Mouse (Mus musculus): Measurements from ENCODE around the gene Adgrl4. TPM values are rescaled to one million over a fixed set of nuclear protein-coding genes. Genes with fewer than 3 reads are reported as not detected.
A peak's percentile ranks its signal among the peaks of the same experiment; 100 is the strongest.

The Adgrl4 gene
- polyA plus RNA-seq, 1 experiment from 2014 or later, result 28.8 TPM

DNA sequence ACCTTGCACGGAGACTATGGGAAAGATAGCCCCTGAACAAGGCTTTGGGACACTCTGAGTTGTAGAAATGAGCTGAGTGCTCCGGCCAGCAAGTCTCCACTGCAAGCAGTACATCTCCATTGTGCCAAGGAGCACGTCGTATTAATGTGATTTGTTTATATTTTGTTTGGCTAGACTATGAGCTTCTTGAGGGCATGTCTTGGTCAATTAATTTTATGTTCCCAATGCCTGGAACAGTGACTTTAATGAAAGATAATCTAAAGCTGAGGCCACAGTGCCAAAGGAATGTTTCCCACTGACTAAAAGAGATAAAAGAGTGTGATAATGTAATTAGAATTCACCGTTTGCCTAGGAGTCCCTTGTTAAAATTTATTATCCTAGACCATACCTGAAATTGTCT, 119.9 kb downstream of the Adgrl4 start:
- H3K27ac ChIP-seq (ENCODE audit: low read length), result peak overlapping the region; percentile 29; the same call in 1 of the 2 replicates
- peak; percentile 67; the same call in 1 of the 2 replicates for ATAC-seq (ENCODE audit: low FRiP score, low TSS enrichment)
- H3K4me2 ChIP-seq (replicated peaks; ENCODE audit: low read depth, low read length), result no peak overlapping the region
- H3K9ac ChIP-seq (replicated peaks; ENCODE audit: low read length), result no peak overlapping the region
- WGBS, result 12% methylated on average over 5 of the region's 5 CpGs
- H3K27me3 ChIP-seq (ENCODE audit: insufficient read depth, low read length), result no peaks in the 10 kb centered on the region
- peaks cover 10% of the 10 kb centered on the region for H3K4me1 ChIP-seq (ENCODE audit: insufficient read depth, low read length)
- H3K4me3 ChIP-seq (ENCODE audit: low read length), result no peak overlapping the region
- H3K36me3 ChIP-seq (ENCODE audit: insufficient read depth, low read length), result no peaks in the 10 kb centered on the region
- no peaks in the 10 kb centered on the region for H3K9me3 ChIP-seq (ENCODE audit: low read length)

DNA sequence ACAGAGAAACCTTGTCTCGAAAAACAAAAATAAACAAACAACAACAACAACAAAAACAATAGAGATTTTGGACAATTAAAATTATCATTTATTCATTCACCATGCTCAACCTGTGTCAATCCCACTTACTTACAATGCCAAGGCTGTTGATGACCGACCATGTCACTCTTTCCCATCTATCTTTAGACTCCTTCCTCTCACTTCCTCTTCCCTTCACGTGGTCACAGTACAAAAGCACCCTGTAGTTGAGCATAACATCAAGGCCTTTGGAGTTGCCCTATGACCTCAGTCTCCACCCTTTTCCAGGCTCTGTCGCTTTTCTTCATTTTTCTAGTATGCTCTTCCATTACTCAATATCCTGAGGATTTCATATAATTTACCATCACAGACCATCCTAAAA, 120.7 kb downstream of the Adgrl4 start:
- Histone ChIP-seq H3K4me2 (replicated peaks; ENCODE audit: low read depth, low read length) (no peak overlapping the region), H3K36me3 (ENCODE audit: insufficient read depth, low read length) (no peaks in the 10 kb centered on the region), H3K4me3 (ENCODE audit: low read length) (no peak overlapping the region), H3K27me3 (ENCODE audit: insufficient read depth, low read length) (no peaks in the 10 kb centered on the region), H3K27ac (ENCODE audit: low read length) (no peak overlapping the region), H3K9me3 (ENCODE audit: low read length) (no peaks in the 10 kb centered on the region), H3K4me1 (ENCODE audit: insufficient read depth, low read length) (peaks cover 10% of the 10 kb centered on the region), H3K9ac (replicated peaks; ENCODE audit: low read length) (no peak overlapping the region)
- 73% methylated on average over 4 of the region's 4 CpGs for WGBS
- no peak for ATAC-seq (ENCODE audit: low FRiP score, low TSS enrichment)

DNA sequence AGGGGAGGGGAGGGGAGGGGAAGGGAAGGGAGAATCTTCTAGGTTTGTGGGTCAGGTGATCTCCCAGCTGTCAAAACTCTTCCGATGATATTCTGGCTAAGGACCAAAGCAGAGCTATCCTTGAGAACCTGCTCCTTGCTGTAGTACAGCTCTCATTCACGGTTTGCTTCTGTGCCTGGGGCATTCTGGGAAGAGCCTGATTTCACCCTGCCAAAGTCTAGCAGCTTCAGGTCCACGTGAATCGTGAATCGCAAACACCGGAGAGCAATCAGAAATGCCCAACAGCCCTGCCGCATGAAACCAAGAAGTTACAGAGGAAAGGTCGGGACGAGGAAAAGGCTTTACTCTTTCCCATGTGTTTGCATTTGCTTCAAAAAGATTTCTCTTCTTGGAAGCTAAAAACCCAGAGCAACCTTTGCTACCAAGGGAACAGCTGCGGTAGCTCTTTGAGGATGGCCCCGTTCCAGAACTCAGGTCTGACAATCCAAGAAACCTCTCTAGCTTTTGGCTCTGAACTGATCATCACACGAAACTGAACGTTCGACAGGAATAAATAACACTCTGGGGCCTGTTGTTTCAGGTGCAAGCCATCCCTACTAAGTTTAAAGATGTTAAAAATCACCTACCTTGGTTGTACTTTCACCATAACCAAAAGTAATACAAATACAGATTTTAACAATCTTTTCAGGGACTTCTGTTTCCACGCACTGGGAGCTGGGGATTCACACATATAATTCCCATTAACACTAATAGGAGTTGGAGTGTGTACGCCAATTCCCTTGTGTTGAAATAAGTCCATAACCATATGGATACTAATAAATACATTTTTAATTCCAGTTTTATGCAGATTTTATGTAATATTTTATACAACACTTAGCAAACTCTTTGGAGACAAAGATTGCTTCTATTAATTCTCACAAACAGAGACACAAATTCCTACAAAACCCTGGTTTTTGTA, 128.3 kb downstream of the Adgrl4 start:
- no peak for ATAC-seq (ENCODE audit: low FRiP score, low TSS enrichment)
- Histone ChIP-seq H3K9ac (replicated peaks; ENCODE audit: low read length) (no peak overlapping the region), H3K4me3 (ENCODE audit: low read length) (no peak overlapping the region), H3K27me3 (ENCODE audit: insufficient read depth, low read length) (no peaks in the 10 kb centered on the region), H3K27ac (ENCODE audit: low read length) (no peak overlapping the region), H3K4me1 (ENCODE audit: insufficient read depth, low read length) (no peaks in the 10 kb centered on the region), H3K4me2 (replicated peaks; ENCODE audit: low read depth, low read length) (no peak overlapping the region), H3K9me3 (ENCODE audit: low read length) (no peaks in the 10 kb centered on the region), H3K36me3 (ENCODE audit: insufficient read depth, low read length) (no peaks in the 10 kb centered on the region)
- 56% methylated on average over 16 of the region's 16 CpGs for WGBS

DNA sequence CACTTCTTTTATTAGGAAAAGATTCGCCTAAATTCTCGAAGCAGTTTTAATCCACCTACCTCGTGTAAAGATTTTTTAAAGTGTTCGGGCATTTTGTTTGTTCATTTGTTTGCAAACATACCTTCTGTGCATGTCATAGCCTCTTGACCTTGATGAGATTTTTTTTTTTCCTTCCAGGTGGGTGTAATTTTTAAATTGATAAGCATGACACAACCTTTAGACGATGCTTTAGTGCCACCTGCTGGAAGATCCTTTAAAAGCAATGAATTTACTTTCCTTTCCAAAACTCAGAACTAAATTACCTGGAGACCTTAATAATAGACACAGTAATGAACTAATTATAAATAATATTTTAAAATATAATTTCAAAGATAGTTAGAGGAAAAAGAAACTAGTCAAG, 128.9 kb downstream of the Adgrl4 start:
- Histone ChIP-seq H3K4me2 (replicated peaks; ENCODE audit: low read depth, low read length) (no peak overlapping the region), H3K36me3 (ENCODE audit: insufficient read depth, low read length) (no peaks in the 10 kb centered on the region), H3K27ac (ENCODE audit: low read length) (no peak overlapping the region), H3K4me1 (ENCODE audit: insufficient read depth, low read length) (no peaks in the 10 kb centered on the region), H3K9ac (replicated peaks; ENCODE audit: low read length) (no peak overlapping the region), H3K4me3 (ENCODE audit: low read length) (no peak overlapping the region), H3K27me3 (ENCODE audit: insufficient read depth, low read length) (no peaks in the 10 kb centered on the region), H3K9me3 (ENCODE audit: low read length) (no peaks in the 10 kb centered on the region)
- ATAC-seq (ENCODE audit: low FRiP score, low TSS enrichment), result no peak
- WGBS, result 57% methylated on average over 5 of the region's 5 CpGs

DNA sequence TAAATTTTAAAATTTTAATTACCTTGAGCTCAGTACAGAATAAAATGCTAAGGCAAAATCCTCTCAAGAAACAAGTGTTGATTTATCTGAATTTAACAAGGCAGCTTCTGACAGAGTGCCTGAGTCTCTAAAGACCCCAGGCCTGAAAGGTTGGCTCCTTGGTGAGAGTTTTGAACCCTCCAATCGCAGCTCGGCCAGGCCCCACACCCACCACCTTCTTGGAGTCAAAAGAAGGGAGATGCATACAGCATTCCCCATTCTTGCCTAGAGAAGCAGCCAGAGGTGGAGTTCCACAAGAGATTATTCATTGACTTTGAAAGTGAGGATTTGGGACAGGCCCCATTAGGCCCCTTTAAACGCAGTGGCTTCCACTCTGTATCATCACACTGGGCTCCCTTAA, 129.9 kb downstream of the Adgrl4 start:
- Histone ChIP-seq H3K4me2 (replicated peaks; ENCODE audit: low read depth, low read length) (no peak overlapping the region), H3K4me1 (ENCODE audit: insufficient read depth, low read length) (no peaks in the 10 kb centered on the region), H3K9me3 (ENCODE audit: low read length) (no peaks in the 10 kb centered on the region), H3K27ac (ENCODE audit: low read length) (no peak overlapping the region), H3K9ac (replicated peaks; ENCODE audit: low read length) (no peak overlapping the region), H3K36me3 (ENCODE audit: insufficient read depth, low read length) (no peaks in the 10 kb centered on the region), H3K27me3 (ENCODE audit: insufficient read depth, low read length) (no peaks in the 10 kb centered on the region), H3K4me3 (ENCODE audit: low read length) (no peak overlapping the region)
- WGBS, result 49% methylated on average over 3 of the region's 3 CpGs
- no peak for ATAC-seq (ENCODE audit: low FRiP score, low TSS enrichment)

GRCm38 (mm10) chr3:151572089-151572488, 134.4 kb downstream of the Adgrl4 start:
- H3K4me2 ChIP-seq (replicated peaks; ENCODE audit: low read depth, low read length), result no peak overlapping the region
- H3K27me3 ChIP-seq (ENCODE audit: insufficient read depth, low read length), result no peaks in the 10 kb centered on the region
- no peak overlapping the region for H3K4me3 ChIP-seq (ENCODE audit: low read length)
- no peaks in the 10 kb centered on the region for H3K9me3 ChIP-seq (ENCODE audit: low read length)
- 89% methylated on average over 5 of the region's 5 CpGs for WGBS
- no peak overlapping the region for H3K9ac ChIP-seq (replicated peaks; ENCODE audit: low read length)
- H3K36me3 ChIP-seq (ENCODE audit: insufficient read depth, low read length), result no peaks in the 10 kb centered on the region
- no peak overlapping the region for H3K27ac ChIP-seq (ENCODE audit: low read length)
- no peak for ATAC-seq (ENCODE audit: low FRiP score, low TSS enrichment)
- H3K4me1 ChIP-seq (ENCODE audit: insufficient read depth, low read length), result no peaks in the 10 kb centered on the region

DNA sequence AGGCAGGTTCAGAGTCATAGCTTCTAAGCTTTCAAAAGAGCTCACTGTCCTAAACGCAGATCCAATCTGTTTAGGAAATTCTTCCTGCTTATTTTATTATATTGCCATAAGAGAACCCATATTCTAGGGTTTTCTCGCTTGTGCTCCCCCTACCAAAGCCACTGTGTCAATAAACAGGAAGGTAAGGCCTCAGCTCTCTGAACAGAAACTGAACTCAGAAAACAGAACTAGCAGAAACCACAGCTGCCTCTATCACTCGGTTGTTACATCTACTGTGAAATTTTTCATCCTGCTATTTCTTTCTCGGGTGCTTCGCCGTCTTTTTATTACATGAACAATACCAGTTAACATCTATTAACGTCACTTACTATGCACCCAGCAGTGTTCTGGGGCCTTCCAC, 137.6 kb downstream of the Adgrl4 start:
- no peaks in the 10 kb centered on the region for H3K4me1 ChIP-seq (ENCODE audit: insufficient read depth, low read length)
- H3K27ac ChIP-seq (ENCODE audit: low read length), result no peak overlapping the region
- no peaks in the 10 kb centered on the region for H3K27me3 ChIP-seq (ENCODE audit: insufficient read depth, low read length)
- no peak overlapping the region for H3K4me2 ChIP-seq (replicated peaks; ENCODE audit: low read depth, low read length)
- WGBS, result 91% methylated on average over 7 of the region's 7 CpGs
- no peaks in the 10 kb centered on the region for H3K36me3 ChIP-seq (ENCODE audit: insufficient read depth, low read length)
- H3K4me3 ChIP-seq (ENCODE audit: low read length), result no peak overlapping the region
- no peak overlapping the region for H3K9ac ChIP-seq (replicated peaks; ENCODE audit: low read length)
- no peak for ATAC-seq (ENCODE audit: low FRiP score, low TSS enrichment)
- H3K9me3 ChIP-seq (ENCODE audit: low read length), result no peaks in the 10 kb centered on the region

DNA sequence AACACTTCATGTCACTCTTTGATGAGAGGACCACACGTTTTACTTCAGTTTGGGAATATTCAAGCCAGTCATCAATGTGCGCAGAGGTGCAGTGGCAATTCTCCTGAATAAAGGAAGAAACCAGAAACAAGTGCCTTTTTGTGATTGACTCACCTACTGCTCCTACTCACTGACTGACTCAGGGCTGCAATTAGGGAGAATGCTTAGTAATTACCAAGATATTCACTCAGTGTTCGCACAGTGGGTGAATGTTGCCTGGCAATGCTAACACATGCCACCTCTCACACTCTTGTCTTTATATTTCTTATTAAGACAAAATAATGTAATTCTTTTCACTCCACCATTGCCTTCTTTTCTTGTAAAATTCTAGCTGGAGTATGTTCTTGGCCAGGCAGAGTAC, 138.5 kb downstream of the Adgrl4 start:
- no peaks in the 10 kb centered on the region for H3K9me3 ChIP-seq (ENCODE audit: low read length)
- H3K36me3 ChIP-seq (ENCODE audit: insufficient read depth, low read length), result no peaks in the 10 kb centered on the region
- no peak overlapping the region for H3K4me2 ChIP-seq (replicated peaks; ENCODE audit: low read depth, low read length)
- 90% methylated on average over 3 of the region's 3 CpGs for WGBS
- H3K4me3 ChIP-seq (ENCODE audit: low read length), result no peak overlapping the region
- no peaks in the 10 kb centered on the region for H3K4me1 ChIP-seq (ENCODE audit: insufficient read depth, low read length)
- no peak overlapping the region for H3K9ac ChIP-seq (replicated peaks; ENCODE audit: low read length)
- no peak for ATAC-seq (ENCODE audit: low FRiP score, low TSS enrichment)
- H3K27ac ChIP-seq (ENCODE audit: low read length), result no peak overlapping the region
- no peaks in the 10 kb centered on the region for H3K27me3 ChIP-seq (ENCODE audit: insufficient read depth, low read length)

DNA sequence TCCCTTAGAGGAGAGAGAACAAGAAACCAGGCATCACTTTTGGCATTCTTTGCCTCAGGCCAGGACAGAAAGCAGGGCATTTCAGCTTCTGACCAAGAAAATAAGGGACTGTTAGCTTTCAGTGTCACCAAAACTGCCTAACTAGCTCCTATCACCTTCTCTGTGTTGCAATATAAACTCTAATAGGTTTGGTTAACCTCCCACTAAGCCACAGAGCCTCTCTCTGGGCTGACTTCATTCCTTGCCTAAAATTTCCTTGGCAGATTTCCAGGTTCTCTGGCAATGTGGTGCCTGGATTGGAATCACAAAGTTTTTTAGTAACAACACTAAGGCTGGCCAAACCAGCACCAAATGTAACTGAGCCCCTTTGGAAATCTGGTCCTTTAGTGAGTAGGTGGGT, 154.2 kb downstream of the Adgrl4 start:
- H3K27ac ChIP-seq (ENCODE audit: low read length), result no peak overlapping the region
- no peak for ATAC-seq (ENCODE audit: low FRiP score, low TSS enrichment)
- no peak overlapping the region for H3K4me2 ChIP-seq (replicated peaks; ENCODE audit: low read depth, low read length)
- H3K27me3 ChIP-seq (ENCODE audit: insufficient read depth, low read length), result no peaks in the 10 kb centered on the region
- H3K4me1 ChIP-seq (ENCODE audit: insufficient read depth, low read length), result no peaks in the 10 kb centered on the region
- 0 out of 2 replicates have a peak, but pooled peaks cover 7% of the 10 kb centered on the region for H3K9me3 ChIP-seq (ENCODE audit: low read length)
- no peak overlapping the region for H3K4me3 ChIP-seq (ENCODE audit: low read length)
- no peaks in the 10 kb centered on the region for H3K36me3 ChIP-seq (ENCODE audit: insufficient read depth, low read length)
- H3K9ac ChIP-seq (replicated peaks; ENCODE audit: low read length), result no peak overlapping the region
